Mouse (Mus musculus) layer of hippocampus, adult 9-11 months (tissue): ENCODE measurements around the gene Olfr419.

Experiments
- DNase-seq: peaks from one replicate; pipeline ENCODE4 v3.0.0; 2022

Gene Olfr419

GRCm38 (mm10) chr1:174251961-174252360, at the start of gene Olfr419:
TSS of gene Olfr419 (minus strand) at chr1:174252061.
- no peak for DNase-seq

GRCm38 (mm10) chr1:174270643-174271042, 18.8 kb upstream of the Olfr419 start:
- DNase-seq: no peak

- DNase-seq: no peak
These were observed 17.3 kb upstream of the Olfr419 start for GRCm38 (mm10) chr1:174269162-174269561.

- DNase-seq: no peak
These were observed 16.0 kb upstream of the Olfr419 start for GRCm38 (mm10) chr1:174267816-174268215.

GRCm38 (mm10) chr1:174250376-174250775, 1.5 kb downstream of the Olfr419 start:
- DNase-seq: no peak

GRCm38 (mm10) chr1:174247170-174247569, 4.7 kb downstream of the Olfr419 start:
- DNase-seq: no peak

GRCm38 (mm10) chr1:174246080-174246479, 5.8 kb downstream of the Olfr419 start:
- DNase-seq: no peak

GRCm38 (mm10) chr1:174244621-174245020, 7.2 kb downstream of the Olfr419 start:
- no peak for DNase-seq

GRCm38 (mm10) chr1:174239916-174240315, 11.9 kb downstream of the Olfr419 start:
- no peak for DNase-seq

GRCm38 (mm10) chr1:174216528-174217204, 35.2 kb downstream of the Olfr419 start:
- no peak for DNase-seq

- no peak for DNase-seq
These were observed 36.4 kb downstream of the Olfr419 start for GRCm38 (mm10) chr1:174215270-174216038.

- DNase-seq: no peak
These were observed 39.6 kb downstream of the Olfr419 start for GRCm38 (mm10) chr1:174212286-174212685.

- no peak for DNase-seq
These were observed 47.2 kb downstream of the Olfr419 start for GRCm38 (mm10) chr1:174204699-174205098.
